Mouse (Mus musculus): ENCODE measurements around the gene Psmb5.

Psmb5 gene

GRCm38 (mm10) chr14:54592319-54592934 lies 25.4 kb downstream of the Psmb5 start:
- DNase-seq (ENCODE audit: extremely low spot score), result no peak

GRCm38 (mm10) chr14:54591056-54591455 lies 26.8 kb downstream of the Psmb5 start:
- no peak for DNase-seq (ENCODE audit: extremely low spot score)

GRCm38 (mm10) chr14:54583681-54584338 lies 34.0 kb downstream of the Psmb5 start:
- peak; percentile 67 for DNase-seq (ENCODE audit: extremely low spot score)

- no peak for DNase-seq (ENCODE audit: extremely low spot score)
These were observed 35.3 kb downstream of the Psmb5 start for GRCm38 (mm10) chr14:54582536-54582935.

- DNase-seq (ENCODE audit: extremely low spot score), result no peak
These were observed 38.2 kb downstream of the Psmb5 start for GRCm38 (mm10) chr14:54579638-54580037.

- DNase-seq (ENCODE audit: extremely low spot score), result no peak
These were observed 39.8 kb downstream of the Psmb5 start for GRCm38 (mm10) chr14:54578063-54578462.

- DNase-seq (ENCODE audit: extremely low spot score), result peak; percentile 97
These were observed 40.5 kb downstream of the Psmb5 start, which contains the start of gene Ajuba for GRCm38 (mm10) chr14:54577089-54577982. Gene Ajuba (minus strand): TSS chr14:54577558.

- DNase-seq (ENCODE audit: extremely low spot score), result peak; percentile 63
These were observed 41.4 kb downstream of the Psmb5 start for GRCm38 (mm10) chr14:54576241-54577088.

GRCm38 (mm10) chr14:54575631-54576030 lies 42.2 kb downstream of the Psmb5 start:
- DNase-seq (ENCODE audit: extremely low spot score), result peak; percentile 88

- DNase-seq (ENCODE audit: extremely low spot score), result no peak
These were observed 42.8 kb downstream of the Psmb5 start for GRCm38 (mm10) chr14:54575031-54575430.

- no peak for DNase-seq (ENCODE audit: extremely low spot score)
These were observed 43.6 kb downstream of the Psmb5 start for GRCm38 (mm10) chr14:54574253-54574652.

- peak; percentile 88 for DNase-seq (ENCODE audit: extremely low spot score)
These were observed 44.8 kb downstream of the Psmb5 start for GRCm38 (mm10) chr14:54572790-54573736.

- no peak for DNase-seq (ENCODE audit: extremely low spot score)
These were observed 45.7 kb downstream of the Psmb5 start for GRCm38 (mm10) chr14:54572122-54572521.

GRCm38 (mm10) chr14:54569451-54570392 lies 48.1 kb downstream of the Psmb5 start:
- peak; percentile 42 for DNase-seq (ENCODE audit: extremely low spot score)

- DNase-seq (ENCODE audit: extremely low spot score), result peak; percentile 80
These were observed 49.0 kb downstream of the Psmb5 start for GRCm38 (mm10) chr14:54568694-54569414.
